Mouse (Mus musculus) heart, adult 2 months (tissue): ENCODE results near the gene Epas1.

Source experiments
- CTCF ChIP-seq: fragments of 200-600 bp; IDR thresholded peaks from 2 replicates; pipeline ENCODE4 v1.8.1; 2022; ENCODE audit warnings: antibody characterized with exemption, mild to moderate bottlenecking, moderate library complexity
- POLR2A ChIP-seq: fragments of 200-500 bp; IDR thresholded peaks from 2 replicates; pipeline ENCODE4 v1.6.1; 2011; ENCODE audit warnings: mild to moderate bottlenecking, low read depth, low read length, control low read depth; ENCODE audit not compliant: insufficient read depth

DNA sequence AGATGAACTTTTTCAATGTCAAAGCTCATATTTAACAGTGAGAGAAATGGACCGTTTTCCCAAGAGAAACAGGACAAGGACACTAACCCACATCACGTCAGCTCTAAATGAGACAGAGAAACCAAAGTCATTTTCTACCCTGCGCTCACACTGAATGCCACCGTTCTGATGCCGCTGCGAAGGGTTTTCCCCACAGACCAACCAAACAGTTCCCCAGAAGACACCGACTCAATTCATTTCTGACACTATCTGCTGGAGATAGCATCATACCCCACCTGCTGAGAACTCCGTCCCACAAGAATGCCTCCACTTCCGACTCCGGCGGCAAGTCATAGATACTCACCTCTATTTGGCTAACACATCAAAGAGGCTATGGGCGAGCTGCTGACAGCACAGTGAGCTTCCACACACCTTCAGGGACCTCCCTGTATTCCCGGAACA, 99.1 kb downstream of the Epas1 start:
- TF ChIP-seq POLR2A (no peak), CTCF (no peak)
